Mouse (Mus musculus): ENCODE results near the gene Cbwd1. TPM values are rescaled to one million over a fixed set of nuclear protein-coding genes. Genes with fewer than 3 reads are reported as not detected.

Gene Cbwd1
- polyA plus RNA-seq (2012; rRNA removed) = 2.6 and 5.8 TPM in 2 replicates
- 9.7 and 10.6 TPM in 2 replicates for polyA plus RNA-seq (2014; fragmentation: Nextera tagmentation; extraction: Ambion mirVana)

DNA sequence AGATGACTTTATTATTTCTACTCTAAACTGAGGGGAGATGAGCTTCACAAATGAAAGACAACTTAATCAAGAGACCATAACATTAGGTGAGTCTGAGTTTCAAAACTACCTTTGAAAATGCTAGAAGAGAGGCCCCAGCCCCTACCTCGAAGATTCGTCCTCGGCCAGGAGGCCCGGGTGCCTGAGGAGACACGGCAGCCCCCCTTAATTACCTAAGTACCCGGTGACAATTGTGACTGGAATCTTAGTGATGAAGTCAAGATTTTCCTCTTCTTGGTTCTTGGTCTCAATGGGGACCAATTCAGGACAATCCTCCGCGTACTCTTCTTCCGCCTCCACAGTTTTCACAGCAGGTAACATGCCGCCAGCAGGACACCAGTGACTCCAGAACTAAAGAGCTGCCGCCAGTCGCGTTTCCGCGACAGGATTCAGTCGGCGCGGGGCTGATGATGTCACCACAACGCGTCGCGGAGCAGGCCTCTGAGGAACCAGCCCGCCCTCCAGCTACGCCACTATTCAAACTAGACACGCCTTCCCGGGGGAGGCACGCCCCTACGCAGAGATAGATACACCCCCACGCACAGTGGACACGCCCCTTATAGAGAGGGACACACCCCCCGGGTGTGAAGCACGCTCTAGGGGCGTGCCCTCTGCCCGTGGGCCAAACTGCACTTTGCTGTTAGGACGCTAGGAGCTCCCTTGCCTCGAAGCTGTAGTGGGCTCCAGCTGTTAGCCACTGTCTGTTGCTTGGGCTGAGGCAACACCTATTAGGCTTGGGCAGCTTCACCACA lies at the start of gene Cbwd1:
Gene Cbwd1 (minus strand): TSS at position 439 of the 791 bp plus-strand sequence.
- Histone ChIP-seq H3K4me1 (replicated peaks; ENCODE audit: control insufficient read depth in 2 of 2, insufficient read depth in 2 of 2, low read length in 1 of 2) (0 out of 4 replicates have a peak, but pooled peaks cover 0 to 3% of the 10 kb centered on the region in 2 experiments), H3K9ac (replicated peaks) (peak within 1 kb of the TSS; percentile 80), H3K9me3 (ENCODE audit: control insufficient read depth, low read length) (no peaks in the 10 kb centered on the region), H3K4me3 (ENCODE audit: insufficient read depth in 1 of 2, low read depth in 2 of 2, low read length in 2 of 2) (peak within 1 kb of the TSS; percentile 74 to 82), H3K36me3 (replicated peaks; ENCODE audit: control insufficient read depth, insufficient read depth, low read depth) (no peaks in the 10 kb centered on the region), H3K4me2 (ENCODE audit: low read depth) (peak within 1 kb of the TSS; percentile 76), H3K27ac (peak within 1 kb of the TSS; percentile 34), H3K27me3 (ENCODE audit: control insufficient read depth, insufficient read depth, low read length) (no peaks in the 10 kb centered on the region)
- ATAC-seq (ENCODE audit: insufficient read depth) (peak; percentile 99), DNase-seq (ENCODE audit: low read depth in 3 of 3, low spot score in 3 of 3) (peak; percentile 97 to 98 (median 98))
- under 1% methylated on average over 36 of the region's 36 CpGs for WGBS (ENCODE audit: insufficient replicate concordance)
- TF ChIP-seq CTCF (IDR thresholded peaks at IDR 0.05; ENCODE audit: low read depth) = peak; percentile 99
- TF ChIP-seq EP300 (IDR thresholded peaks at IDR 0.05; ENCODE audit: low read depth) = no peak

DNA sequence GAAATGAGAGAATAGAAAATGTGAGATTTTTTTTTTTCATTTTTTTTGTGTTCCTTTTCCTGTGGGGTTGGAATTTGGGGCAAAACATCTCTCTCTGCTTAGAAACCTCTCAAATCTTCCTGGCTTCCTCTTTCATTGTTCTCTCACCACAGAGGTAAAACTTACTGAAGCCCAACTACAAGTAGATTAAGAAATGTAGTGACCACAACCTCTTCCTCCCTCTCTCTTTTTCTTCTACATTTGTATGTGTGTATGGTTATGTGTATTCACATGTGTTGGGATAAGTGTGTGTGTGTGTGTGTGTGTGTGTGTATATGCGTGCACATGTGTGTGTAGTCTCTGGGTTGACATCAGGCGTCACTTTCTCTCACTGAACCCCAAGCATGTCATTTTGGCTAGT lies 47.1 kb upstream of the Cbwd1 start:
- 63% methylated on average over 2 of the region's 2 CpGs for WGBS (ENCODE audit: insufficient replicate concordance)
- Histone ChIP-seq H3K9me3 (ENCODE audit: control insufficient read depth, low read length) (no peaks in the 10 kb centered on the region), H3K4me1 (replicated peaks; ENCODE audit: control insufficient read depth in 2 of 2, insufficient read depth in 2 of 2, low read length in 1 of 2) (peaks cover 0 to 6% of the 10 kb centered on the region in 2 experiments; a peak in 2 of 4 replicates), H3K9ac (replicated peaks) (no peak overlapping the region), H3K27ac (no peak overlapping the region), H3K27me3 (ENCODE audit: control insufficient read depth, insufficient read depth, low read length) (no peaks in the 10 kb centered on the region), H3K4me2 (ENCODE audit: low read depth) (no peak overlapping the region), H3K36me3 (replicated peaks; ENCODE audit: control insufficient read depth, insufficient read depth, low read depth) (no peaks in the 10 kb centered on the region), H3K4me3 (ENCODE audit: insufficient read depth in 1 of 2, low read depth in 2 of 2, low read length in 2 of 2) (no peak overlapping the region)
- DNase-seq (ENCODE audit: low read depth in 3 of 3, low spot score in 3 of 3) = no peak
- no peak for ATAC-seq (ENCODE audit: insufficient read depth)
- TF ChIP-seq EP300 (IDR thresholded peaks at IDR 0.05; ENCODE audit: low read depth) (no peak), CTCF (IDR thresholded peaks at IDR 0.05; ENCODE audit: low read depth) (no peak)

DNA sequence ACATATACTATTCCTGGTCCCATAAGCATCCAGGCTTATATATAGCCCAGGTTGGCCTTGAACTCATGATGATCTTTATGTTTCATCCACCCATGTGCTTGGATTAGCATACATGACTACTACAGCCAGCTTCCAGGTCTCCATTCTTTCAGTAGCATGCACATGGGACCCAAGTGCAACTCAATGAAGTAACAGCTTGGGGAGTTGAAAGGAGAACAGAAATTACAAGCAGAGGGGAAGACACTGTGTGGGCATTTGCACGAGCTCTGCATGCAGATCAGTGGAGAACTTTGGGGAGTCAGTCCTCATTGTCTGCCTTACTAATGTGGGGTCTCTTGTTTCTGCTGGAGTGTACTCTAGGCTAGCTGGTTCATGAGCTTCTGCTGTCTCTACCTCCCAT lies 45.3 kb upstream of the Cbwd1 start:
- H3K27ac ChIP-seq = no peak overlapping the region
- H3K36me3 ChIP-seq (replicated peaks; ENCODE audit: control insufficient read depth, insufficient read depth, low read depth) = no peaks in the 10 kb centered on the region
- H3K4me1 ChIP-seq (replicated peaks; ENCODE audit: control insufficient read depth in 2 of 2, insufficient read depth in 2 of 2, low read length in 1 of 2) = peaks cover 0 to 13% of the 10 kb centered on the region in 2 experiments; a peak in 2 of 4 replicates
- TF ChIP-seq CTCF (IDR thresholded peaks at IDR 0.05; ENCODE audit: low read depth) (no peak), EP300 (IDR thresholded peaks at IDR 0.05; ENCODE audit: low read depth) (no peak)
- no peak for ATAC-seq (ENCODE audit: insufficient read depth)
- no peak overlapping the region for H3K9ac ChIP-seq (replicated peaks)
- H3K4me3 ChIP-seq (ENCODE audit: insufficient read depth in 1 of 2, low read depth in 2 of 2, low read length in 2 of 2) = no peak overlapping the region
- no peaks in the 10 kb centered on the region for H3K27me3 ChIP-seq (ENCODE audit: control insufficient read depth, insufficient read depth, low read length)
- no peaks in the 10 kb centered on the region for H3K9me3 ChIP-seq (ENCODE audit: control insufficient read depth, low read length)
- 63% methylated on average over 1 of the region's 1 CpGs for WGBS (ENCODE audit: insufficient replicate concordance)
- no peak for DNase-seq (ENCODE audit: low read depth in 3 of 3, low spot score in 3 of 3)
- H3K4me2 ChIP-seq (ENCODE audit: low read depth) = no peak overlapping the region

DNA sequence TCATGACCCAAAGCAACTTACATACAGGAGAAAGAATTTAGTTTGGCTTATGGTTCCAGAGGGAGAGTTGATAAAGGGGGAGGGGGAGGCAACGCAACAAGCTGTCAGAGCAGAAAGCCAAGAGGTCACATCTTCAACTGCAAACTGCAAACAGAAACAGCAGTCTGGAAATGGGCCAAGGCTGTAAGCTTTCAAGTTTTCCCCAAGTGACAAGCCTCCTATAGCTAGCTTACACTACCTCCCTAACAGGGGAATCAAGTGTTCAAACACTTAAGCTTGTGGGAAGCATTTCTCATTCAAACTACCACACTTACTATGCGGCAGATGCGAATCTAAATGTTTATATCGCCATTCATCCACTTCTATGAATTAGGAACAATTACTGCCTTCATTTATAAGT lies 42.4 kb upstream of the Cbwd1 start:
- Histone ChIP-seq H3K4me3 (ENCODE audit: insufficient read depth in 1 of 2, low read depth in 2 of 2, low read length in 2 of 2) (no peak overlapping the region), H3K27me3 (ENCODE audit: control insufficient read depth, insufficient read depth, low read length) (no peaks in the 10 kb centered on the region; the same call in 1 of the 2 replicates), H3K9ac (replicated peaks) (no peak overlapping the region), H3K36me3 (replicated peaks; ENCODE audit: control insufficient read depth, insufficient read depth, low read depth) (no peaks in the 10 kb centered on the region), H3K4me2 (ENCODE audit: low read depth) (no peak overlapping the region), H3K4me1 (replicated peaks; ENCODE audit: control insufficient read depth in 2 of 2, insufficient read depth in 2 of 2, low read length in 1 of 2) (peaks cover under 1 to 26% of the 10 kb centered on the region in 2 experiments; a peak in 3 of 4 replicates), H3K9me3 (ENCODE audit: control insufficient read depth, low read length) (no peaks in the 10 kb centered on the region), H3K27ac (no peak overlapping the region)
- DNase-seq (ENCODE audit: low read depth in 3 of 3, low spot score in 3 of 3) (no peak), ATAC-seq (ENCODE audit: insufficient read depth) (no peak)
- TF ChIP-seq CTCF (IDR thresholded peaks at IDR 0.05; ENCODE audit: low read depth) = no peak
- 53% methylated on average over 4 of the region's 4 CpGs for WGBS (ENCODE audit: insufficient replicate concordance)

DNA sequence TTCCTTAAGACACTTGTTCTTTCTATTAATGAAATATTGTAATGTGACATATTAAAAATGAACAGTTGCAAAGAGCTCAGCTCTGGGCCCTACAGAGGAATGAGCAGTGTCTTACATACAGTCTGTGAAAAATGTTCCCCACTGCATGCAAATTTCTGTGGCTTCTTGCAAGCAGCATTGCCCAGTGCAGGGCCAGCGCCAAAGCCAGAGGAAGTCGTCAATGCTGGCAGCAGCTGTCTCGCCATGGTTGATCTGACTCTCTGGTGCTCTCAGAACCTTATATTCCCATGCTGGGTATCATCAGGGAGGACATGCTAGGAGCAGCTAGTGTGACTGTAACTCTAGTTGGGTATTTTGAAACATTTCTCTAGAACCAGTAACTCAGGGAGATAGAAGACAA lies 41.4 kb upstream of the Cbwd1 start:
- Histone ChIP-seq H3K4me3 (ENCODE audit: insufficient read depth in 1 of 2, low read depth in 2 of 2, low read length in 2 of 2) (no peak overlapping the region), H3K36me3 (replicated peaks; ENCODE audit: control insufficient read depth, insufficient read depth, low read depth) (no peaks in the 10 kb centered on the region), H3K27ac (no peak overlapping the region), H3K4me2 (ENCODE audit: low read depth) (no peak overlapping the region), H3K27me3 (ENCODE audit: control insufficient read depth, insufficient read depth, low read length) (no peaks in the 10 kb centered on the region; the same call in 1 of the 2 replicates), H3K9me3 (ENCODE audit: control insufficient read depth, low read length) (no peaks in the 10 kb centered on the region), H3K9ac (replicated peaks) (no peak overlapping the region), H3K4me1 (replicated peaks; ENCODE audit: control insufficient read depth in 2 of 2, insufficient read depth in 2 of 2, low read length in 1 of 2) (peaks cover 4 to 33% of the 10 kb centered on the region in 2 experiments; a peak in 3 of 4 replicates)
- TF ChIP-seq EP300 (IDR thresholded peaks at IDR 0.05; ENCODE audit: low read depth) (no peak), CTCF (IDR thresholded peaks at IDR 0.05; ENCODE audit: low read depth) (no peak)
- DNase-seq (ENCODE audit: low read depth in 3 of 3, low spot score in 3 of 3) = no peak
- ATAC-seq (ENCODE audit: insufficient read depth) = no peak
- WGBS (ENCODE audit: insufficient replicate concordance) = 30% methylated on average over 3 of the region's 3 CpGs
